Mouse (Mus musculus): Measurements from ENCODE around the gene Dydc2.

- TF ChIP-seq CTCF (IDR thresholded peaks at IDR 0.05; ENCODE audit: extremely low read depth, insufficient read depth, low read length) (no peak), POLR2A (IDR thresholded peaks at IDR 0.05; ENCODE audit: extremely low read depth, insufficient read depth, low read length) (peak; percentile 91)
Observed at GRCm38 (mm10) chr14:41013630-41014613, 55.1 kb downstream of the Dydc2 start, which contains the start of gene Fam213a.

Measured in cortical plate, adult 2 months (tissue).